Mouse (Mus musculus) cerebral cortex, adult 2 months (tissue): Measurements from ENCODE around the gene Ttc22.

Experiments used
- WGBS: fragments of 180-500 bp; shearing (Covaris S2); methylation state at CpG from one replicate; pipeline ENCODE4 v1.1.7; 2018; 5-methylcytosine and 5-hydroxymethylcytosine counted together

The Ttc22 gene

DNA sequence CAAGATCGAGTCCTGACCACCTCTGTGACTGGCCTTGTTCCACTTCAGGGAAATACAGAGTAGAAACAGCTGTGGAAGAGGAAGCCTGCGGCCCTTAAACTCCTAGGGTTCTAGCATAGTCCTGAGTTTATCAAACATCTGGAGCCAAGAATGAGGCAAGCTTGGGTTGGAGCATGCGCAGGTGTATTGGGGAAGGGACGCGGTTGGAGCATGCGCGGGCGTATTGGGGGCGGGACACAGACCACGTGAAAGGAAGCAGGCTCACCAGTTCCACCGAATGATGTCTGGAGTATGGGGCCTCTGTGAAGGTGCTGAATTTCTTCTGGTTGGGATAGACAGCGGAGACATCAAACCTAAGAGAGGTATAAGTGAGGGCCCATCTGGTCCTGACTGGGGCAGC lies 6.6 kb upstream of the Ttc22 start:
- WGBS, result 82% methylated on average over 12 of the region's 12 CpGs

DNA sequence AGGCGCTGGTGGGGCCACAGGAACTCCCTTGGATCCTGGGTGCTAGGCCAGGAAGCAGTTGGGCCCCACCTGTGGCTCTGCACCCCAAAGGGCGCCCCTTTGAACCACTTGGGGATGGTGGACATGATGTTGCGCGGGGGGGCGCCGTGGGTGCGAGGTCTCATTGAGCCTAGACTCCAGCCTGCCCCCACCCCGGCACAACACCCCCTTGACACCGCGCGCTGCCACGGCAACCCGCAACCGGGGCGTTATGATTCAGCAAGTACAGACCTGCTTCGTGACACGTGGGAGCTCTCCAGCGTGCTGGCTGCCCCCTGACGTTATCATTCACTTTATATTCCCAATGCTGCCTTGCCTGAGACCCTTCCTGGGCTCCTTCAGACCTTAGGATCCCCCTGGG lies 5.2 kb upstream of the Ttc22 start, which contains the start of gene Lexm:
Gene Lexm (minus strand): TSS at position 186 of the 400 bp plus-strand sequence.
- WGBS, result 2% methylated on average over 18 of the region's 19 CpGs

DNA sequence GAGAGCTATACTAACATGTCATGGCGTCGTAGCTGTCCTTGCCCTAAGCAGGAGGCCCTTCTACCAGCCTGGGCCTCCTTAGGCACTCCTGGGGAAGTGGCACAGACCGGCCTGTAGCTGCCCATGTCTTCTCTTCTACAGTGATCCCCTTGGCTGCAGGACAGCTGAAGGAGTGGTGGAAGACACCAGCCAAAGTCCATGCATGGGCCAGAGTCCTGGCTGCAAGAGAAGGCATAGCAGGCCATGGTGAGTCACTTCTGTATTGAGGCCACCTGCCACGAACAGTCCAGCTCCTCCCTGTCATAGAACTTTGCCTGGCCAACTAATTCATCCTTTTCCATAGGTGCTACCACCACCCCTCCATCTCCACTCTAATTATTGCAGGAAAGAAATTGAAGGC lies 3.3 kb upstream of the Ttc22 start:
- 88% methylated on average over 4 of the region's 4 CpGs for WGBS

DNA sequence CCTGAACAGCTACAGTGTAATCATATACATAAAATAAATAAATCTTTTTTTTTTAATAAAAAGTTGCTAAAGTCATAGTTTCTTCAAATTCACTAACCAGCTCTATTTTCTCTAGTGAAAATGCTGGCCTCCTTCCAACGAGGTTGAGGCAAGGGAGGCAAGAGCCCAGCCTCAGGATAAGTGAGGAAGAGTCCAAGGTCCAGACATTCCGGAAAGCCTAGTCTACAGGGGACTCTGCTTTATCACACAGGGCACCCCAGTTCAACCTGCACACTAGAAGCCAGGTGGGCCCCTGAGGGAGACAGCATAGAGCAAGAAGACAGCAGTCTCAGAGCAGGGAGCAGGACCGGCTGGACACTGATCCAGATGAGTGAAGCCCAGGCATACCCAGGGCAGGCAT lies 804 bp upstream of the Ttc22 start:
- WGBS, result 83% methylated on average over 3 of the region's 3 CpGs

DNA sequence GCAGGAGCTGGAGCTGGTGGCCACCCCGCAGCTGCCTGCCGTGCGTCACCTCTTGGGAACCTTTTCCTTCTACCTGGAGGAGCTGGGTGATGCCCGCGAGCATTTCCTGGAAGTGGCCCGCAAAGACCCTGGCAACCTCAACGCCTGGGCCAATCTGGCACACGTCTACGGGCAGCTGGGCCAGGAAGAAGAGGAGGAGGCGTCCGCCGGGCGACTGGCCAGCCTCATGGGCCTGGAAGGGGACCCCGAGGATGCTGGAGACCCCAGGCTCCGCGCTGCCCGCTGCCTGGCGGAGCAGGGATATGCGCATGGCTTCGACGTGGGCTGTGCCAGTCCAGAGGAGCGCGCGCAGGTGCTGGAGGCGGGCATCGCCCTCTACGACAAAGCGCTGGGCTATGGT lies 480 bp downstream of the Ttc22 start:
- WGBS, result 37% methylated on average over 27 of the region's 28 CpGs

DNA sequence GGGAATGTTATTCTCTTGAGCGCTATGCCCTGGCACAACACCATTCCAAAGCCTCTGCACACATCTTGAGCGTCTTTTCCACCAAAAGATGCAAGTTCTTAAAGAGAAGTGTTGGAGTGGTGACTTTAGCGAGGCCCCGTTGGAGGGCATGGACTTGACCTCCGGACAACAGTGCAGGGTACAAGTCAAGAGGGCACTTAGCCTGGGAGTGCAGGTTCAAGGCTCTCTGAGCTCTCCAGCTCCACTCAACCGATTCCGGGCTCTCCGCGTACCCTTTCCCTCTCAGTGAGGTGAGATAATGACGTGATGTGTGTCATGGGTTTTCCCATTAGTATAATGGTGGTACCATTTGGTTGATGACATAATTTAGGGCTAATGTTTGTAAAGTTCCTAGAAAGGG lies 2.0 kb downstream of the Ttc22 start:
- WGBS, result 91% methylated on average over 10 of the region's 10 CpGs

DNA sequence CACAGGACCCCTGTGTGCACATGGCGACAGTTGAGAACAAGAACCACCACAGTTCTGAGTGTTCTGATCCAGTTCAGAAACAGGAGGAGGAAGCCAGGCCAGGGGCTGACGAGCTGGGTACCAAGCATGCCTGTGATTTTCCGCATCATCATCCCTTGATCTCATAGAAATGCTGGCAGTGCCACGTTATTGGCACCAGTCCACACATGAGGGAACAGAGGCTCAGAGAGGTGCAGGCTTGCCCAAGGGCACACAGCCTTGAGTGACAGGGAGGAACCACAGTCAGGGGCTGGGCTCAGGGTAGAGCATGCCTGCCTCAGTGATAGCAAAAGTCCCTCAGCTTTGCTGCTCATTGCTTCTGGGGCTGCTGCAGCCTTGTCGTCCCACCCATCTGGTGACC lies 5.6 kb downstream of the Ttc22 start:
- WGBS, result 58% methylated on average over 5 of the region's 5 CpGs

DNA sequence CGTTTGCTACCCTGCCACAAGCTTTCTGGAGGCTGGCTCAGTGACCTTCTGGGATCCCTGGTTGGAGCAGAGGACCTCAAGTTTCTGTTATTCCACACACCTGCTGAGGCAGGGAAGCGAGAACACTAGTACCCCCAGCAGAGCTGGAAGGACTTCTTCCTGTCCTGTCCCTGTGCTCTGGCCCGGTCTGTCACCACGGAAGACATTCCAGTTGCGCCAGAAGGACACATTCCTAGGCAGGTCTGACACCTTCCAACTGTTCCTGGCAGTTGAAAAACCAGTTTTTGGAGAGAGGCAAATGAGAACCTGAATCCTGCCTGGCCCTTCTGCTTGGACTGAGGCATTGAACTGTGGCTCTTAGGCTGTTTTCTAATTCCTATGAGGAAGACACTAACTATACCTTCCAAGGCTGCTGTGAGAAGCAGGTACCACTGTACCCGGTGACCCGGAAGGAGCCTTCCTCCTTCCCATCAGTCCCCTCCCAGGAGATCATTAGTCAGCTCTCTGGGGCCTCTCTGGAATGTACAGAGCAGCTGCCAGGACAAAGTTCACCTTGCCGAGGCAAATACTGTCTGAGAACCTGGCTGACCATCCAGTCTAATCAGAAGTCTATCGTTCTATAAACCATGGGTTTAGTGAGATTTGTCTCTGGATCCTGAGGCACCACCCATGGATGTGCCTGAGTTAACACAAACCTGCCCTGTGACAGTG lies 6.6 kb downstream of the Ttc22 start:
- WGBS, result 73% methylated on average over 9 of the region's 9 CpGs

DNA sequence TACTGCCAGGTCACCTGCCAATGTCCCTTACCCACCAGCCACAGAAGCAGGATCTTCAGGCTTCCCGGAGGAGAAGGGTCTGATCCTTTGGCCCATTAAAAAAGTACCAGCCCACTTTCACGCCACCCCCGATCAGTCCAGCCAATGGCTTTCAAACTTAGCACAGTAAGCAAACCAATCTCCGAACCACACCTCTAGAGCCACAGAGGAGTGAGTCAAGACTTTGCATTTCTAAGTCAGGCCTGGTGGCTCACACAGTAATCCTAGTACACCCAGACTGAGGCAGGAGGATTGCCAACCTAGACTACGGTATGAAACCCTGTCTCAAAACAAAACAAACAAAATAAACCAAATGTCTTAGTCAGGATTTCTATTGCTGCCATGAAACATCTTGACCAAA lies 7.1 kb downstream of the Ttc22 start:
- WGBS, result 73% methylated on average over 5 of the region's 5 CpGs

DNA sequence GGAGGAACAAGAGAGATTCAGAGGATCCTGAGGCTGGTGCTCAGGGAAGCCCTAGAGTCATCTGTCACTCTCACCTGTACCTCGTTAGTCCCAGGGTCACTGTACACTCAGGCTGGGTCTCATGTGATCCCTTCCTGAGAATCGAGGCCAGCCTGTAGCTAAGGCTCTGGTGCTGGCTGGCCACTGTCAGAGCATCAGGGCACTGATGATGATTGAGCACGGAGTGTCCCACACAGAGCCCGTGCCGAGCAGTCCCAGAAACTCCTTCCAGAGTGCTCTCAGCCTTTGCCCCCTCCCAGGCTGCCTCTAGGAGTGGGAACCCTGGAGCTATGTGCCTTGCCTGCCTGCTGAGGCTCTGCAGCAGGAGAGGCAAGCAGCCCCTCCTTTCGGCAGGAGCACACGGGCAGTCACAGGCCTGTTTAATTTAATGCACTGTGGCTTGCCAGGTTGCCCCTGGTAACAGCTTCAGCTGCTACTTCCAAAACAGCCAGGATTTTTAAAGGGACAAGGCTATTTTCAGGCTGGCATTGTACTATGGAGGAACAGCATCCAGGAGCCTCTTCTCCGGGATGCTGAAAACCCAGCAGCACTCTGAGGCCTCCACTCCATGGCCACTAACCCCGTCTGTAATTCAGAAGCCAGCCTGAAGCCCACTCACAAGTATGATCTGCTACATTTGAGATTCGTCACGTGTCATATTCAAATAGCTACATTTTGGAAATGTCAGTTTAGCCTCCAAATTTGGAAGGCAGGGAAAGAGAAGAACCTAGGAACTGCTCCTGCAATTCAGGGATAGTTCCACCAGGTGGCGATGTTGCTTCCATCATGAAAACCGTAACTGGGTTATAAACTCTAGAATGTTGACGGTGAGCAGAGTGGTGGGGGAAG lies 8.3 kb downstream of the Ttc22 start:
- 8% methylated on average over 14 of the region's 14 CpGs for WGBS

DNA sequence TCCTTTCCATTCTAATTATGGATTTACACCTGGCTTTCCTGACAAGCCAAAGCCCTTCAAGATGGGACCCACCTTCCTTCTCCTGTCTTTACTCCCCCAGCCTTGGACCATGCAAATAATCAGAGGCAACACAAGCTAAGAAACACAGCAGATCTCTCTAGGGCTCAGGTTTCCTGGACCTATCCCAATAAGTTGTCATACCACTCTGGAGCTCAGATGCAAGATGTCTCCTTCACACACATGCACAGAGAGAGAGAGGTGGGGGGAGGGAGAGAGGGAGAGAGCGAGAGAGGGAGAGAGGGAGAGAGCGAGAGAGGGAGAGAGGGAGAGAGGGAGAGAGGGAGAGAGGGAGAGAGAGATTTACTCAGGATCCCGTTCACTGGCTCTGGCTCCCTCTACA lies 10.1 kb downstream of the Ttc22 start:
- 38% methylated on average over 1 of the region's 3 CpGs for WGBS

DNA sequence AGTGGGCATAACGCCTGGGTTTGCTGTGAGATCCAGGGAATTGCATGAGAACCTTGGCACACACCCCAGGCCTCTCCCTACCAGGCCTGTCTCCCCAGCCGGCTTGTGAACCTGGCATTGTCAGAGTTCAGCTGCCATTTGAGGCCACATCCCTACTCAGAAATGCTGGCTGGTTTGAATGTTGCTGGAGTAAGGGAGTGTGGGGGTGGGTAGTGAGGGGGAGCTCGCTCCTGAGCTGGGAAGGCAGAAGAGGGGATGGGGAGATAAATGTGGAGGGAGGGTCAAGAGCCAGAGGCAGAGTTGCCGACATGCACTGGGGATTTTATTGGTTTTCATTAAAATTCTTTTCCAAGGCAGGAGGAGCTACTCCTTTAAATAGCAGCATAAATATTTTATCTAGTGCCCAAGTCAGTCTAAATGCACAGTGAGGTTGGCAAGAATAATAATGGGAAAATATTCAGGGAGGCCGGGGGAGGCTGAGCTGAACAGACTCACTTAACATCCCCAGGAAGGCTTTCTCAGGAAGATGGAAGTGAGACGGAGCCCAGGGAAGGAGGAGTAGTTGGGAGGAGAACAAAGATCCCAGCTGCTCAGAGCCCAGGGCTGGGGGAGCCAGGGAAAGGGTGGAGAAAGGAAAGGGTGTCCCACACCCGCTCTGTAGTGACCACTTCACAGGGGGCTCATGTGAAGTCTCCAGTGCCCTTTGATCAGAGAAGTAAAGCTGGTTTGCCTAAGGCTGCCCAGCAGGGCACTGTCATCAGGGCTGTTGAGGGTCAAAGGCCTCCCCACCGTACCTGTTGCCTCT lies 11.3 kb downstream of the Ttc22 start:
- 21% methylated on average over 8 of the region's 8 CpGs for WGBS

DNA sequence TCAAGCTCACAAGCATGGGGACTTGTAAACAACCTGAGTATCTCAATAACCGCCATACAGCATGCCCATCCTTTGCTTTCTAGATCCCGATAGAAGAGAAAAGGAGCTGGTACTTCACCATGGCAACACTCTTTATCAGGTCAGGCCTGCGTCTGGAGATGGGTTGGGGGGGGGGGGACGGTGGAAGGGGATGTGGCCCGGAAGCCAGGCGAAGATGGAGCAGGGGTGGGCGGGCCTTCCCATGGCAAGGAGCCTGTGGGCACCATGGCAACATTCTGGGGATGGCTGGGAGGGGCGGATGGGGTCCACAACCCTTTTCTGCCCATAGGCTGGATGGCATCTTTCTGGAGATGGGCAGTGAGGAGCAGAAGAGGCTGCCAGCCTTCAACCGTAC lies 11.9 kb downstream of the Ttc22 start:
- 32% methylated on average over 9 of the region's 9 CpGs for WGBS

DNA sequence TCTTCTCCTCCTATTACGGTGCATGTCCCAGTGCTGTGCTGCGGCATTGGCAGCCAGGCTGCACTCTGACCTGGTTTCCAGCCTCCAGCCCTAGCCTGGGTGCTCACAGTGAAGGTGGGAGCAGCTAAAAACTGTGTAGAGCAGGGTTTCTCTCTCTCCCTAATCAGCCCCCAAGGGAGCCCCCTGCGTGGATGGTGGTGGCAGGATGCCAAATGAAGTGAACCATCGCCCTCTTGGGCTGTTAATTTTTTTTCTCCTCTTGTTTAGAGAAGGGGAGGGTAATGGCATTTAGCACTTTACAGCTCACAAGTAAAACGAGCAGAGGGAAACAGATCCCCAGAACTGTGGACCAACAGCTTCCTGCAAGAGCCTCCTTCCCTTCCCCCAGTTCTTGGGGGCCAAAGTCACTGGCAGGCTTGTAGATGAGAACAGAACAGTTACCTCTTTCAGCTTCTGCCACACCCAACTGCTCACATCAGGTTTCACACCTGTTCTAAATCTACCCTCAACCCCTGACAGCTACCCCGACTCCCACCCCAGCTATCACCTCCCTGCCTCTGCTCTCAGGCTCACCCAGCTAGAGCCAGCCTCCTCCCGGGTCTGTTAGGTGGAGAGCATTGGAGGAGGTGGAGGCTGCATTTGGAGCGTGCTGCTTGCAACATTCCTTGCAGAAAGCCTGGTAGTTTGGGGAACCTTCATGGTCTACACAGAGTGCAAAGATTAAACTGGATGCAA lies 21.4 kb downstream of the Ttc22 start:
- WGBS, result 26% methylated on average over 8 of the region's 8 CpGs

DNA sequence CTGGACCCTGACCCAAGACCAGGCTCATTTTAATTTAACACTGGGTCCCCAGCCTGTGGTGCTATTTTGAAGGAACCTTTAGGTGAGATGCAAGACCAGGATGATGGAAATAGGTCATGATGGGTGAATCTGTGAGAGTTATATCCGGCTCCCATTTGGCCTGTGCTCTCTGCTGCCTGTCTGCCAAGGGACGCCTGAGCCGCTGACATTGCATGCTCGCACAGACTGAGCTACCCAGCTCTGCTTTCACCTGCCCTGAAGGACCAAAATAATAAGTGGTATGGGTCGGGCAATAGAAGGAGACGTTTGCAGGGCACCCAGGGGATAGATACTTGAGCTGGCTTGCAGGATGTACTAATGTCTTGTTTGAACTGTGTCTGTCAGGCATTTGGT lies 22.0 kb downstream of the Ttc22 start:
- 75% methylated on average over 6 of the region's 6 CpGs for WGBS

DNA sequence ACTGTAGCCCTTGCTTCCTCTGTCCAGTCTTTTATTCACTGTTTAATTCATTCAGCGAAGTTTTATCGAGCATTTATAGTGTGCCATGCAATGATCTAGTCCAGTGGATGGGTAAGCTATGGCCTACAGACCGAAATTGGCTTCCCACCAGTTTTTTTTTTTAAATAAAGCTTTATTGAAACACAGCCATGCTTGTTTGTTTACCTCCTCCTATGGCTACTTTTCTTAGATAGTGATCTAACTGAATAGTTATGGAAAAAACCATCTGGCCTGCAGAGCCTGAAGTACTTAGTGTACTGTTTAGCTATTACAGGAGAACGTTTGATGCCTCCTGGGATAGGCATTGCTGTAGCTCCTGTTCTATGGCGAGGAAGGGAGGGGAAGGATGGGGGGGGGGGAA lies 23.6 kb downstream of the Ttc22 start:
- 78% methylated on average over 5 of the region's 5 CpGs for WGBS

DNA sequence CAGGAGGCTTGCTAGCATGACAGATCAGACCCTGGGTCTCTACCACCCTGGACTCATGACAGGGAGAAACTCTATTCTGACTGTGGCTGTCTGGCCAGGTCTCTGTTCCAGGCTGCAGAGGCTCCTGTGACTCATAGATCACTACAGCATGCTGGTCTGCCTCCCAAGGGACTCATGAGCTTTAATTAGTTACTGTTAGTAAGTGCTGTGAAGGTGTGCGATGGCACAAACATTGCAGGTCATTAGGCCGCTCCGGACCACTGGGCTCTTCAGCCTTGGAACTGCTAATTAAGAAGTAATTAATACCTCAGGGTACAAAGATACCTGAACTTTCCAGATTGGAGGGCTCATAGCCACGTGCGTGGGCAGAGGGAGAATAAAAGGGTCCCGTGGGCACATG lies 24.9 kb downstream of the Ttc22 start:
- 71% methylated on average over 6 of the region's 6 CpGs for WGBS

DNA sequence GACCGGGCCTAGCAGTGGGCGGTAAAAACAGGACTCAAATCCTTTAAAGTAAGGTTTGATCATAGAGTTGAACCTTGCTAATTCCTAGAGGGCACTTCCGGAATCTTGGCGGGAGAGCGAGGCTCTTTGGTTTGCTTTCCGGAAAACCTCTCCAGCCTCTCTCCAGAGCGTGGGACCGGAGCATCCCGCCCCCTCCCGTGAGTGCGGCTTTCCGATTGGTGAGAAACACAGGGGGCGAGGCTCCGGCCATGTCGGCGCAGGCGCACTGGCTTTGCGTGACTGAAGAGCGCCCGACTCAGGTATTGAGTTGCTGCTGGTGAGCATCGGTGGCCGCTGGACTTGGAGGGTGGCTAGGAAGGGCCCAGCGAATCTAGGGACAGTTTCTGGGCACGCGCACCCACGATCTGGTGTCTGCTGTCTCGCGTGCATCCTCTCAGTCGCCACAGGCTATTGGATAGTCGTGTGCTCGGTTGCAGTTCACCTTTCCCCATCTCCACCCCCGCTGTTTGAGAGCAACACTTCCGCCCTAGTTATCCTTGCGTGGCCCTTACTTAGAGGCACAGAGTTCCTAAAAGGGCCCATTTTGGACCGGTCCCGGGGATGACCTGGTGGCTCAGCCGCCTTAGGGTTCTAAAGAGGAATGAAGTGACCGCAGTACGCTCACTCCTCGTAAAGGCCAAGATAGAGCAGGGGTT lies 28.7 kb downstream of the Ttc22 start, which contains the start of gene Pars2:
Gene Pars2 (plus strand): TSS at position 237 of the 695 bp plus-strand sequence.
- 3% methylated on average over 40 of the region's 40 CpGs for WGBS

DNA sequence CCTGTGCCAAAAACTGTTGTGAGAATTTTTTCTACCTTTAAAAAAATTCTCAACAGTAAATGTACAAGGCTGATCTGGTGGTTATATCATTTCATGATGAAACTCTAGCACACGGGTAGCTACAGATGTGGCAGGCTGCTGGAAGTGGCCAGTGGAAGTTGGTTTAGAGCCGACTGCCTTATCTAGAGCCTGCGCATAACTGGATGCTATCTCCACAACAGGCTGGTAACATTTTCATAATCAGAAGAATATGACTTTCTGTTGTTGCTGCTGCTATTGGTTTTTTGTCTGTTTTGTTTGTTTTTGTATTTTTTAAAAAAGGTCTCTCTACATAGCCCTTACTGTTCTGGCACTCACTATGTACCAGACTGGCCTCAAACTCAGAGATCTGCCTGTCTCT lies 30.3 kb downstream of the Ttc22 start:
- 93% methylated on average over 3 of the region's 3 CpGs for WGBS

DNA sequence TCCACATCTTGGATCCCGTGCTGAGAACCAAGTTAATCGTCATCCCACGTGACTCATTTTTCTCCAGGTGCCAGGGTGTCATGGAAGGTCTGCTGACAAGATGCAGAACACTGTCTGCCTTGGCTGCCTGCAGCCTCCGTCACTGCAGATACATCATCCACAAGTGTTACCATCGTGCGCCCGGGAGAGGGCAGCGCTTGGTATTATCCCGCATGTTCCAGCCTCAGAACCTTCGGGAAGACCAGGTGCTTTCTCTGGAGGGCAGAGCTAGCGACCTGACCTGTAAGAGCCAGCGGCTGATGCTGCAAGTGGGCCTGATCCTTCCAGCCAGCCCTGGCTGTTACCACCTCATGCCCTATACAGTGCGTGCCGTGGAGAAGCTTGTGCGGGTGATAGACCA lies 30.8 kb downstream of the Ttc22 start:
- WGBS, result 95% methylated on average over 15 of the region's 15 CpGs

DNA sequence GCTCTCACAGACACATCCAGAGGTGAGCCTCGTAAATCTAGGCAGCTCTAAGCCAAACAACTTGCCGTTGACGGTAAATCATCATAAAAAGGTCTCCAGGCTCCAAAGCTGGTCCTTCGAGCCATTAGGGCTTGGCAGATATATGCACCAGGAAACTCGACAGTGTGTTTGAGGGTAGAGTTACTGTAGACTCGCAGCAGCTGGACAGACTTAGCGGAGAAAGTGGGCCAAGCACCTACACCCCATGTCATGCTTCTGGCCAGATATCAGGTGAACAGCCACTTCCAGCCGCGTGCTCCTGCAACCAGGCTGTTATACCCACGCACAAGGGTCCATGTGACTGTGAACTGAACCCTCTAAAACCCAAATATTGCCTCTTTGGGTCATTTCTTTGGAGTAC lies 33.4 kb downstream of the Ttc22 start:
- WGBS, result 91% methylated on average over 10 of the region's 10 CpGs
